Mouse (Mus musculus) B cell, adult 67 days (primary cell): ENCODE measurements around the gene Bmp5. TPM values are rescaled to one million over a fixed set of nuclear protein-coding genes. Genes with fewer than 3 reads are reported as not detected.

ENCODE experiments used
- total RNA-seq, 2 experiments: library from RNA; stranded (reverse); gene quantifications; 4 replicates each; pipeline ENCODE4 v1.2.4; 2023

Gene Bmp5
- total RNA-seq, result not detected

GRCm38 (mm10) chr9:75775129-75775845 lies at the start of gene Bmp5:
Bmp5 (plus strand) TSS chr9:75775364.

Other genes with a start within 250 kb of the Bmp5 start
- gene Tmod3, start 215.7 kb upstream of the Bmp5 start, total RNA-seq, result 100 to 1,000 TPM; 201 to 208 TPM
- gene Tmod2, start 164.0 kb upstream of the Bmp5 start, total RNA-seq, result 1 to 10 TPM; 2.6 TPM
- gene Lysmd2, start 149.6 kb upstream of the Bmp5 start, total RNA-seq, result 1 to 10 TPM; 2.2 to 4.1 TPM
- gene Scg3, start 91.3 kb upstream of the Bmp5 start, total RNA-seq, result not detected
- 1 to 10 TPM in 1 of 2 experiments, under 1 TPM in 1; 0.64 to 1.1 TPM for gene Hmgcll1, start 239.5 kb downstream of the Bmp5 start, total RNA-seq